Mouse (Mus musculus) 3T3-L1 (cell line): Measurements from ENCODE around the gene Cdh24.
"Not testable (repeated sequence)": the region's sequence is repeated elsewhere in the genome, so short reads cannot be mapped to it uniquely, and the experiment has no call there.

Experiments used
- DNase-seq: peaks from one replicate; pipeline ENCODE4 v3.0.0-alpha.2; 2015; ENCODE audit warnings: low read depth, low spot score

The Cdh24 gene

DNA sequence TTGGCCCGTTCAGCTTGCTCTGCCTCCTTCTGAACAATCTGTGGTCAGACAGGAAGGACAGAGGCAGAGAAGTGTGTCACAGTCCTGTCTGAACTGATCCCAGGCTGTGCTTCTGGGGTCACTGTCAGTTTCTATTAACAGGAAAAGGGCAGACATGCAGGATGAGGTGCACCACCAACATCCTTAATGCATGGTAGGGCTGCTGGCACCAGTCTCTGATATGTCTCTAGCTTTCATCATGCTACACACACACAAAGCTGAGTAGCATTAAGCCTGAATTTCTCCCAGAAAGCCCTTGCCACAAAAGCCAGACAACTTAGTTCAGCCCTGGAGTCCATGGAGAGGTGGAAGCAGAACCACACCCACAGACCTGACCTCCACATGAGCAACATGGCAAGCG lies 1.8 kb upstream of the Cdh24 start:
- peak; percentile 47 for DNase-seq

DNA sequence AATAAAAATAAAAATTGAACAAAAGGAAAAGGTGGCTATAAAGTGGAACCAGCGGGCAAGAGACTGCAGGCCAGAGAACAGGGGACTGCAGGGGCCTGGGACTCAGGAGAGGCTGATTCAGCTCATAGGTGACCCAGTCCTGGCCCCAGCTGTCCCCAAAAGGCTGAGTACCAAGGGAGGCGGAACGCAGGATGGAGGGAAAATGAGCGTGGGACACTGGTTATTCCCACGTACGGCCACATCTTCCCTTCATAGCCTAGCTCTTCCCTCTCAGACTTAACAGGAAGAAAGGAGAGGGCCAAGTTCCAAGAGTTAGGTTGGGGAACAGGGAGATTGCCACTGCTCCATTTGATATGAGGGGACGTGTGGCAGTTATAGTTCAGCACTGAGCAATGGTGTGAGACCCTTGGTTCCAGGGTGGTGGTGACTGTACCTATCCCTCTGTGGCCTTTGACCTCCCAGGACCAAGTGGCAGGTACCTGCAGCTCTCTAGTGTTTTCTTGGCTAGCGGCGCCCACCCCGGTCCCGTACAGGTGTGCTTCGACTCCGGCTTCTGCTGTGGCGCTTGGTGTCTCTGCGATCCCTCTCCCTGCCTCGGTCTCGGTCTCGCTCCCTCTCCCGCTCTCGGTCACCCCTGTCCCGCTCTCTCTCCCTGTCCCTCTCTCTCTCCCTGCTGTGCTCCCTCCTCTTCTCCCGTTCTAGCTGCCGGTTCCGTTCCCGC lies 1.2 kb upstream of the Cdh24 start:
- DNase-seq = no peak

DNA sequence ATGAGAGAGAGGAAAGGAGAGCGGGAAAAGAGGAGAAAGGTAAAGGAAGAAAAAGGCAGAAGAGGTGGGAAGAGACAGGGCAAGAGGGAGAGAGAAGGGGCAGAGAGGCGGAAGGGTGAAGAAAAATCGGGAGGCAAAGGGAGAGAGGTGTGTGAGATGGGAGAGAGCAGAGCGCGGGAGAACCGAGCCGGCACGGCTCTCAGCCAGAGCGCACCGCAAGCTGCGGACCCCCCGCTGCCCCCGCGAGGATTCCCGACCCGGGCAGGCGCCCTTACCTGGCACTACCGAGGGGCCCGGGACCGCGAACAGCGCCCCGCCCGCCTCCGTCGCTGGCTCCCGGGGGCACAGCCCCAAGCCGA lies 239 bp downstream of the Cdh24 start, which contains the start of gene Gm17606:
Gm17606 (plus strand) TSS at position 7 of the 359 bp plus-strand sequence.
- DNase-seq = no peak

DNA sequence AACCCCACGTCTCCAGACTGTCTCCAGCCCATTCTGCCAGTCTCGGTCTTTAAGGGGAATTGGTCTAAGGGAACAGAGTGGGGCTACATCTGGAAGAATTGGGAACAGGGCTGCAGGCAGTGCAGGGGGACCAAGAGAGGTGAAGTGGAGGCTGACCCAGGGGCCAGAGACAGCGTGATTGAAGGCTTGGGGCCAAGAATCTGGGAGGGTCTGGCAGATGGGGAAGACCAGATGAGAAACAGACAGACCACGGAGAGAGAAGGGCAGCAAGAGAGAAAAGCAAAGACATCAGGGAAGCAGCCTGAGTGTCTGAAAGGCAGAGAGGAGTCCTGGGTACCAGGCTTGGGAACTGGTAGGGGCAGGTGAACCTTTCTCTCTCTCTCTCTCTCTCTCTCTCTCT lies 1.0 kb downstream of the Cdh24 start:
- DNase-seq = no peak

DNA sequence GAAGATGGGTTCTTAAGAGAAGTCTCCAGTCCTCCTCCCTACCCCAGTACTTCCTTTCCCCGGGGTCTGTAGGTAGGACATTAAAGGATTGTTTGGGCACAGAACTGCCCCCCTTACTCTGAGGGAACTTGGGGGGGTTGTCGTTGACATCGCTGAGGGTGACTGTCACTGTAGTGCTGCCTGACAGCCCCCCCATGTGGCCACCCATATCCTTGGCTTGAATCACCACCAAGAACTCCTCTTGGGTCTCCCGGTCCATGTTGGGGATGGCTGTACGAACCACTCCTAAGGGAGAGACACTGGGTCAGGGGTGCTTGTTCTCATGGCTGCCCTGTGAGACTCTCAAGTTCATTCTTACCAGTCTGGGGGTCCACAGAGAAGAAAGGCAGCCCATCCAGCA lies 3.0 kb downstream of the Cdh24 start:
- DNase-seq = no peak

DNA sequence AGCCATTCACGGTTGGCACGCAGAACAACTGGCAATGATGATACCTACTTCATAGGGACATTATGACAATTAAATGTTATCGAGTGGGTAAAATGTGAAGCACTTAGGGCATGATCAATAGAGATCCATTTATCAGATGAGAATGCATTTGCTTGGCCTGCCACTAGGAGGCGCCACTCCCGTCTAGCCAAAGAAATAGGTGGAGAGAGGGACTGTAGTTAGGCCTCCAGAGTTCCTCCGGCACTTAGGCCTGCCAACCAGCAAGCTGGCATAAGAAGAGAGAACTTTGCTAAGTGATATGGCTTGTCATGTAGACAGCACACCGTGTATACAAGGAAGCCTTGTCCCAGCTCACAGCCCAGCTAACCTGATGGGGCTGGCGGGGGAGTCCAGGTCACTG lies 4.2 kb downstream of the Cdh24 start:
- peak; percentile 36 for DNase-seq

DNA sequence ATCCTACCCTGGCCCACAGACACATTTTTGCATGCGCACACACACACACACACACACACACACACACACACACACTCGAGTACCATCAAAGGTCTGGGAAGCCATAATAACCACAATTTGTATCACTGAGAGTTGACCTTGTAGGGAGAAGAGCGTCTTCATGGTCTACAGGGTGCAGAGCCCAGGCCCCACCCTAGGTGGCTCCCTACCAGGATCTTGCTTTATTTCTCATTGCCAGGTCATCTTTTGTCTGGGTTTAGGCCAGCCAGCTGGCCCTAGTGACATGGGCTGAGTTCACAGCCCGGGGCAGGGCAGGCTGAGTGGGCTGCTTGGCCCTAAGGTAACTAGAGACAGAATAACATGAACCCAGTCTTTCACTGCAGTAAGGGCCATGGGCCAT lies 7.0 kb downstream of the Cdh24 start:
- peak; percentile 45 for DNase-seq

DNA sequence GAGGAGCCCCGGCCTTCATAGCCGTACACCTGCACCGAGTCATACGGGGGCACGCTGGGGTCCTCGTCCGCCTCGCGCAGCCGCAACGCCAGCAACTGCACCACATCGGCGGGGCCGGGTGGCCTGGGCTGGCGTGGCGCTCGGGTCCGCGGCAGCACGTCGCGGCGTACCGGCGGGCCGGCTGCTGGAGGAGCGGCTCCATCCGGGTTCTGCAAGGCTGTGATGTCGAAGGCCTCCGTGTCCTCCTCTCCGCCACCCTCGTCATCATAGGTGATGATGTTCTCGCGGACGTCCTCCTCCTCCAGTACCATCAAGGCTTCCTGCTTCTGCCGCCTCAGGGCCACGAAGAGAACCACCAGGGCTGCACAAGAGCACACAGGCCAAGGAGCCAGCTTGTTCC lies 8.9 kb downstream of the Cdh24 start:
- DNase-seq = no peak

DNA sequence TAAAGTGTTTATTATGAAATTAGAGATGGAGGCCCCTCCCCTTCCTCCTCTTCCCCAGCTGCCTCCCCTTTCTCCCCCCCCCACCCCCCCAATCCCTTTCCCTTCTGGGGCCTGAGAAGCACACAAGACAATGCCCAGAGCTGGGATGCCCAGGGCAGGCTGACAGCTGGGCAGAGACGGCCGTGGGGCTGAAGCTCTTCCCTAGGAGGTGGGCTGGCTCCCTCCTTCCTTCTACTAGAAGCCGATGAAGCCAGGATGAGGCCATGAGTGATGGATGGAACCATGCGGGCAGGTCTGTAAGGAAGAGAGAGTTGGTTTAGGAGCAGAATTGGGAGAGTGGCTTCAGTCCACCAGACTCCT lies 9.9 kb downstream of the Cdh24 start:
- DNase-seq = no peak

DNA sequence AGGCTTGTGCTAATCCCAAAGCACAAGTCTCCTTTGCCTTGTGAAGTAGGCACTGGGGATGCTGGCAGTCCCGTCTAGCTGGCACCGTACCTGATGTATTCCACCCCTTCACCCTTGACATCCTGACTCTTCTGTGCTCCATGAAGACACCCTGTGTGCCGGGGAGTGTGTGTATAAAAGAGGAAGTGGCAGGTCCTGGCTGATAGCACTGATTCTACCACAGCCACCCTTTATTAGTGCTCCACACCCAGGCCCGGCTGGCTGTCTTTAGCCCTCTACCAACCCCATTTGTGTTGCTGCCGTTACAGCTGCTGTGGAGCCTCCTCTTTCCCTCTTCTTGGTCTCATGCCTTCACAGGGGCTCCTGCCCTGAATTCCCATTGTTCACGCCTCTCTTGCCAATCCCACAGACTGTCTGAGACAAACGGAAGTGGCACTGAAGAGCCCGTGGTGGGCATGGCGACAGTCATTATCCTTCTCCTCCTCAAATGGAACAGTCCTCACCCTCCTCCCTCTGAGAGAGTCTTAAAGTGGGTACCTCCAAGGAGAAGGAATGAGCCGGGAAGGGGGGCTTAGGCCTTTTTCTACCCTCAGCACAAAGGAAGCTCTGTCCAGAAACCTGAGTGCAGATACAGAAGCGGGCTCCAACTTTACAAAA lies 10.5 kb downstream of the Cdh24 start:
- DNase-seq = no peak

DNA sequence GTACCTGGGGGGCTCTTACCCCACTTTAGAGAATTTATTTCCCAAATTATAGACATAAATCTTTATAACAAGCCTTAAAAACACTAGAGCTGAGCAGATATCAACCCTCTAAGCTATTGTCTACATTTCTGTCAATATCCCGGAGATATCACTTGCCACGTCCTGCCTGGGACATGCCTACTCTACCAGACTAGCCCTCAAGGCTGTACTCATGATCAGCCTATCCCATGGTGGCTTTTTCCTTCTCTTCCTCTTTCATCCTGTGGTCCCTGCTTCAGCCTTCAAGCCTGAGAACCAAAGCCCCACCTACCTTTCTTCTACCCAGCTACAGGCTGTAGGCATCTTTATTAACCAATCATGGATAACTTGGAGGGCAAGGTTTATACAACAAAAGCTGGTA lies 11.4 kb downstream of the Cdh24 start:
- DNase-seq = no peak

DNA sequence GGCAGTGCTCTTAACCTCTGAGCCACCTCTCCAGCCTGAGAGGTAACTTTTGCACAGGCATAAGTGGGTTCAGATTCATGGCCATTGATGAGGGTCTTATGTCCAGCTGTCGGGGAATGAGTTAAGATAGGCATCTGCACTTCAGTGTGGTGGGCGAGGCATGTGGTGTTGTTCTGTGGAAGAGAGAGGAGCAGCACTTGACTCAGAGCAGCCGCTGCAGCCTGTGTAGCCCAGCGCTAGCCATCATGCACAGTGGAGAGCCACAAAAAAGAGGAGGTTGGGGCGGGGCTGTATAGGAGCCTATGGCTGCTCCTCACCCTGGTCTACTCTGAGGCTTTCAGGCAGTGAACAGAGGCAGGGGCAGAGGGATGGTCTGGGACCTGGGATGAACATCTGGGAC lies 13.1 kb downstream of the Cdh24 start:
- DNase-seq = no peak

DNA sequence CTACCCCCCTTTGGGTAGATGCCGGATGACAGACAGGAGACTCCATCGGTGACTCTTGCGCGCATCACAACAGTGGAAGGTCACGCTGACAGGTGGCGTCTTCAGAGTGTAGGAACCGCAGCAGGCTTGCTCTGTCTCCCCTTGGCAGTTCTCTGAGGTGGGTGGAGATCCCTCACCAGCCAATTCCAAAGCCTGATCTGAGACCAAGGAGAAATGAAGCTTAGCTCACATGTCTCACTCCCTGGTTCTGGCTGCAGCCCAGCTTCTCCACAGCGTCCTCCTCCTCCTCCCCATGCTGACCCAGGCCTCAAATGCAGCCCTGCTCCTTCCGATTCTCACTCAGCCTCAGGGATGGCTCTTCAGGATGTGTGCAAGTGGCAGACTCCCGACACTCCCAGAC lies 16.2 kb downstream of the Cdh24 start:
- no peak for DNase-seq

DNA sequence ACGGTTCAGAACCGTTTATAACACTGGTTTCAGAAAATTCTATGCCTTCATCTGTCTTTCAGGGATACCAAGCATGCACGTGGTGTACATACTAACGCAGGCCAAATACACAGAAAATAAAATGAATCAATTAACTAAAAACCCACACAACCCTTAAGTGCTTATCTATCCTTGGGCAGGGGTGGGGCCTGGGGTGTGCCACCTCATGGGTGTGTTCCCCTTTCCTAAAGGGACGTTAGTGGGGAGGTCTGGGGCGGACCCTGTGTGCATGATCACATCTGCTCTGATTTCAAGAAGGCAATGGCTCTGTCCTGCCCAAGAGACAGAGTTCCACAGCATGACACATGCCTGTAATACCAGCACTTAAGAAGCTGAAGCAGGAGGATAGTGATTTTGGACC lies 17.8 kb downstream of the Cdh24 start:
- no peak for DNase-seq

DNA sequence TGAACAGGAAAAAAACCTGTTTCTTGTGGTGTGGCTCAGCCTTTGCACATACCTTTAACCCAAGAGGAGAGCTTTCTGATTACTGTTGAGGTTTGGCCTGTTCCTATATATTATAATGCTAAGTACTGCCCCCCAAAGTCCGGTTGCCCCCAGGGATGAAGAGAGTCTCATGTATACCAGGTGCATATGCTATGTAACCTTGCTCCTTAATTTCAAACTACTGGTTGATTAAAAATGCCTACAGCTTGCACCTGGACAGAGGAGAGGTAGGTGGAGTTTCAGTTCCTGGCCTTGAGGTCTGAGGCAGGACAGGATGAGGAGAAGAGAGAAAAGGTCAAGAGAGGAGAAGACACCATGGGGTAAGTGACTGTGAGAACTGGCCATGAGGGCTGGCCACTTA lies 20.0 kb downstream of the Cdh24 start, which contains the start of gene Psmb11:
Psmb11 (plus strand) TSS at position 301 of the 400 bp plus-strand sequence.
- DNase-seq = no peak

DNA sequence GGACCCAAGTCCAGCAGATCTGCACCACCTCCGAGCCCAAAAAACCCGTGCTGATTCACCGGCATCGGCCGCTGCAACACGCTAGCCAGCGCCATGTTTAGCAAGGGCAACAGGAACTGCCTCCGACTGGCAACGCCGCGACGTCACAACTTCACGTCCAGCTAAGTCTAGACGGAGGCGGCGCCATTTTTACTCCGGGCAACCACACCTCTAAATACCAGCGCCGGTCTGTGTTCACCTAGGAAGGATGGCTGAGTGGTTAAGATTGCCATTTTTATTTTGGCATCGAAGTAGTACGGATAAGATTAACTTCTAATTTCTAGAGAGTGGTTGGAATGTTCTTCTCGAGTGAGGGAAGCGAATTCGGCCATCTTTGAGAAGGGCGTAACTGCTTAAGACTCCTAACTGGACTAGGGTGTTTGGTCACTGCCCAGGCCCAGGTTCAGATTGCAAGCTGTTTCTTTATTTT lies 23.2 kb downstream of the Cdh24 start, which contains the start of gene Psmb5:
Psmb5 (minus strand) TSS at position 126 of the 469 bp plus-strand sequence.
- peak; percentile 88 for DNase-seq

DNA sequence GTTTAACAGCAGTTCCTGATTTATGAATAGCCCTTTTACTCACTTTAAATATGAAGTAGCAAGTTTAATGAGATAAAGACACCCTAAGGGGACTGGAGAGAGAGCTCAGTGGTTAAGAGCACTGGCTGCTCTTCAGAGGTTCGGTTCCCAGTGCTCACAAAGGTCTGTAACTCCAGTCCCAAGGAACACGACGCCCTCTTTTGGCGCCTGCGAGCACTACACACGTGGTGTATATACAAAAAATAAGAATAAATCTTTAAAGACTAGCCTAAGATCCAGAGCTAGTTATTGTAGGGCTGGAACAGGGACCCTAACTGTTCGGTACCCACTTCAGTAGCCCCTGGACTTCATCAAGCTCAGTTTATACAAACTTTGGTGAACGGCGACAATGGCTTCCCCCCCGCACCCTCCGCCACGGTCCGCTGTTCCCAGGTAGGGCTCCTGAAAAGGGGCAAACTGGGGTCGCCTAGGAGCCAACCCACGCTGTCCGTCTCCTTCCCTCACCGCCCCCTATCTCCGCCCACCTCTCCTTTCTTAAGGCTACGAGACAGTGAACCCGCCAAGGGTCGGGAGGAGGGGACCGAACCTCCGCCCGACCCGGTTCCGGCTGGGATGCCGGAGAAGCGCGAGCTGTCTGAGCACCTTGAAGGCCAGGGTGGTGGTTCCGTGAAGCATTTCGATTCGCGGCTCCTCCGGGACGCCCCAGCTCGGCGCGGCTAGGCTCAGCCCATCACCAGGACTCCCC lies 23.8 kb downstream of the Cdh24 start:
- peak; percentile 52 for DNase-seq

DNA sequence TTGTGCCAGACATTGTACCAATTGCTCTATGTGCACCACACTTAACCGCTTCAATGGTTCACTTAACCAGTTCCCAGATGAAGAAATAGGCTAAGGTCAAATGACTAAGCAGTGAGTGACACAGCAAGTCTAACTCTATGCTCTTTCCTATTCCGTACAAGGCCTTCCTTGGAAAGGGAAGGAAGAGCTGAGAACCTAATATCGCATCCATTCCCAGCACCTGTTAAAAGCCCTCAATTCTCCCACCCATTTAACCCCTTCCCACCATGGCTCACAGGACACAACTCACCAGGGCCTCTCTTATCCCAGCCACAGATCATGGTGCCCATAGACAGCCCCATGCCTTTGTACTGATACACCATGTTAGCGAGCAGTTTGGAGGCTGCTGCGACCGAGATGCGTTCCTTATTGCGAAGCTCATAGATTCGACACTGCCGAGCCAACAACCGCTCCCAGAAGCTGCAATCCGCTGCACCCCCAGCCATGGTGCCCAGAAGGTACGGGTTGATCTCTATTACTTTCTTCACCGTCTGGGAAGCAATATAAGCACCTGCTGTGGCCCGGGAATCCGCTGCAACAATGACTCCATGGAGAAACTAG lies 24.8 kb downstream of the Cdh24 start:
- no peak for DNase-seq

DNA sequence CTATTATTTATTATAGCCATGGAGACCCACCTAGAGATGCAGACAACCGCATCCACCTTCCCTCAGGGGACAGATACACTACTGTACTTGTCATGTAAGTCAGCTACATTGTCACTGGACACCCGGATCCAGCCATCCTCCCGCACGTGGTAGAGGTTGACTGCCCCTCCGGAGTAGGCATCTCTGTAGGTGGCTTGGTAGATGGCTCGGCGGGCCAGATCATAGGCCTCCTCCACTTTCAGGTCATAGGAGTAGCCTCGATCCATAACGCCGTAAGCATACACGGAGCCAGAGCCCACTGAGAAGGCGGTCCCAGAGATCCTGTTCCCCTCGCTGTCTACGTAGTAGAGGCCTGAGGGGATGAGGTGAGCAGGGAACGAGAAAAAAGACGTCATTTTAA lies 27.0 kb downstream of the Cdh24 start:
- DNase-seq = not testable (repeated sequence)

DNA sequence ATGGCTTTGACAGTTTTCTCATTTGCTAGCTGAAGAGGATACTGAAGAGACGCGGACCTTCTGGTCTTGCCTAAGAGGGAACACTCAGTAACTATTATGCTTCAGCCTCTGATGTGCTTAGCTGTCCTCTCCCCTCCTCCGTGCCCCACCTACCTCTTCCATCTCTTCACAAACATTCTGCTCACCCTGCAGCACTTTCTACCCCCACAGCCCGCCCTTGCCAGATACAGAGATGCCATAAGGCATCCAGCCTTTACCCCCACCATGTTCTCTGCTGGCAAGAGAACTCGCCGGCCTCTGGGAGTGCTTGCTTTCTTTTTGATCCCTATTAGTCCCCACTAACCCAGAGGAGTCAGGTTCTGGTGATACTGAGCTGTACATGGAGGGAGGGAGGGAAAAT lies 30.5 kb downstream of the Cdh24 start:
- no peak for DNase-seq

DNA sequence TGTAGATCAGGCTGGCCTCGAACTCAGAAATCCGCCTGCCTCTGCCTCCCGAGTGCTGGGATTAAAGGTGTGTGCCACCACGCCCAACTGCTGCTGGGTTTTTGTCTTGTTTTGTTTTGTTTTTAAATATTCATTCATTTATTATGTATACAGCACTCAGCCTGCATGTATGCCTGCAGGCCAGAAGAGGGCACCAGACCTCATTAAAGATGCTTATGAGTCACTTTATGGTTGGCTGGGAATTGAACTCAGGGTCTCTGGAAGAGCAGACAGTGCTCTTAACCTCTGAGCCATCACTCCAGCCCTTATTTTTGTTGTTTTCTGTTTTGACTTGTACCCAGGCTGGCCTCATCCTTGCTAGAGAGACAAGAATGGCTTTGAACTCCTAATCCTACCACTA lies 31.2 kb downstream of the Cdh24 start:
- peak; percentile 59 for DNase-seq

DNA sequence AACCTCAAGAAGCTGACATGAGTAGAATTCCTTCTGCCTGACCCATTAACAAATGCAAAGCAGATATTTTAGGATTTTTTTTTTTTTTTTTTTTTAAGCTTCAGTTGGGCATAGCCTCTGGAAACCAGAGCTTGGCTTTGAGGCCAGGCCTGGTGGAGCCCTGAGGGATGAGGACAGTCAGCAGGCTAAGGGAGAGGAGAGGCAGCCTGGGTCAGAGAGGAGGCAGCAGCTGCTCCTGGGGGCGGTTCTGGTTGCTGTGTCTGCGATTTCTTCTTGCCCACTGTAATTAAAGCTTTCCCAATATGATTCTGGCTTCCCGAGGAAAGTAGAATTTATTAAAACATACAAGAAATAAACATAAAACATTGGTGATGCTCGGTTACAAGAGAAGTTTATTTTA lies 31.9 kb downstream of the Cdh24 start:
- DNase-seq = no peak
